Mouse (Mus musculus) central nervous system, embryonic 18 days (tissue): ENCODE data around the gene A930018P22Rik. TPM values are rescaled to one million over a fixed set of nuclear protein-coding genes. Genes with fewer than 3 reads are reported as not detected.

Experiments used
- polyA plus RNA-seq: library from polyadenylated mRNA; depleted of rRNA; stranded (reverse); fragments of >200 nt; gene quantifications from 2 replicates; pipeline ENCODE4 v1.2.3, GENCODE M21; 2012; rRNA removed

The A930018P22Rik gene
- polyA plus RNA-seq, result not detected in 2 replicates

DNA sequence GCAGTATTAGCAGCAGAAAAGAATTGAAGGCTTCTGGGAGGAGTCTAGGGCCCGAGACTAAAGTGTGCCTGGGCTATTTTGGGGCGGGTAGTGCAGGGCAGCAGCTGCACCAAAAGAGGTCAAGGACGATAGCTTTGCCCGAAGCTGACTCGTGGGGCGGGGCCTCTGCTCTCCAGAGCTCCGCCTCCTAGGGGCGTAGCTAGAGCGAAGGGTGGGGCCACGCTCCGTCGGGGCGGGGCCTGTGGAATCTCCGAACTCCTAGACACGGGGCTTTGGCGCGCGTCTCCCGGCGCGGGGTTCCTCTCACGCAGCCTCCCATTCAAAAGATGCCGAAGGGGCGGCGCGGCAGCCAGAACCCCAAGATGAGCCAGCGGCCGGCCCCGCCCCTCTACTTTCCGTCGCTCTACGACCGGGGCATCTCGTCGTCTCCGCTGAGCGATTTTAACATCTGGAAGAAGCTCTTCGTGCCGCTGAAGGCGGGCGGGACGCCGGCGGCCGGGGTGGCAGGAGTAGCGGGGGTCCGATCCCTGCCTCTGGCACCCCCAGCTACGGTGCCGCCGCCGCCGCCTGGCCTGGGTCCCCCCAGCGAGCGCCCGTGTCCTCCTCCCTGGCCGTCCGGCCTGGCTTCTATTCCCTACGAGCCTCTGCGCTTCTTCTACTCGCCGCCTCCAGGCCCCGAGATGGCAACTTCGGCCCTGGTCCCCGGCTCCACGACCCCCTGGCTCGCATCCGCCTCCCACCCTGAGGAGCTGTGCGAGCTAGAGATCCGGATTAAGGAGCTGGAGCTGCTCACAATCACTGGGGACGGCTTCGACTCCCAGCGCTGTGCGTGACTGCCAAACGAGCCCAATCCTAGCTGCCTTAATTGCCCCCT, at the start of gene A930018P22Rik:
Gene A930018P22Rik, plus strand, starts transcription at position 265 of the 874 bp plus-strand sequence.

DNA sequence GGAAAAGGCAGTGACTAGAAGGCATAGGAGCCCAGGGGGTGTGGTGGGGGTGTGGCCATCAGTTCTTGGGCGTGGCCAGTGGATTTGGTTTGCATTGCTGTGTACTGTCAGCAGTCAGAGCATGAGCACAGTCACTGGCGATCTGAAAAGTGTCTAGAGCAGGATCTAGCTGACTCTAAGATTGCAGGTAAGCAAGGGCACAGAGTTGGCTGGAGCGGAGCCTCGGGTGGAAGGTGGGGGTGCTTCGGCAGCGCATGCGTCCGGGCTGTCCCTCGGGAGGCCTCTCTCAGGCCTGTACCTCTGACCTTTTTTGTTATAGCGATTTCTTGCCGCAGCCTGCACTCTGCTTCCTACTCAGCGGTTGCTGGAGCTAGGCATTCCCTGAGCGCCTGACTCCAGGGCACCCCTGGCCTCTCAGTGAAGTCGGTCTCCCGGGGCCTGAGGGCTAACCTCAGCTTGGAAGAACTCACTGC, 26.8 kb upstream of the A930018P22Rik start, which contains the start of gene Cd59a:
Gene Cd59a, plus strand, starts transcription at position 61 of the 473 bp plus-strand sequence.

Other genes starting within 250 kb of the A930018P22Rik start
- 28.2 and 29.6 TPM in 2 replicates for gene Lmo2, start 164.8 kb upstream of the A930018P22Rik start, polyA plus RNA-seq
- gene Fbxo3, start 95.0 kb upstream of the A930018P22Rik start, polyA plus RNA-seq, result 45.6 and 48.8 TPM in 2 replicates
- gene 4931422A03Rik, start 94.4 kb upstream of the A930018P22Rik start, polyA plus RNA-seq, result 0.08 TPM in 1 of 2 replicates, not detected in the other
- gene Gm10912, start 56.9 kb upstream of the A930018P22Rik start, polyA plus RNA-seq, result 0.05 TPM in 1 of 2 replicates, not detected in the other
- not detected in 2 replicates for gene Gm10799, start 54.2 kb upstream of the A930018P22Rik start, polyA plus RNA-seq
- 2.0 and 2.5 TPM in 2 replicates for gene Cd59b, start 52.9 kb upstream of the A930018P22Rik start, polyA plus RNA-seq
- gene Cd59a, start 27.0 kb upstream of the A930018P22Rik start, polyA plus RNA-seq, result 7.6 and 8.4 TPM in 2 replicates